Mouse (Mus musculus) midbrain, embryonic 13.5 days (tissue): ENCODE data around the gene Gm2956. TPM values are rescaled to one million over a fixed set of nuclear protein-coding genes. Genes with fewer than 3 reads are reported as not detected.
A peak's percentile ranks its signal among the peaks of the same experiment; 100 is the strongest.
"Not testable (repeated sequence)": the region's sequence is repeated elsewhere in the genome, so short reads cannot be mapped to it uniquely, and the experiment has no call there.

Source experiments
- ATAC-seq: fragments of 200-750 bp; cut with Nextera tagmentation; 2 replicates; pipeline ENCODE4 v1.8.0; 2017; ENCODE audit warnings: mild to moderate bottlenecking, moderate TSS enrichment, moderate library complexity
- H3K27ac ChIP-seq: fragments of 300-500 bp; sonication (generic); 2 replicates; pipeline ENCODE4 v1.5.1; 2015; ENCODE audit warnings: inconsistent platforms, mild to moderate bottlenecking, moderate library complexity
- H3K27me3 ChIP-seq: fragments of 300-500 bp; sonication (generic); 2 replicates; pipeline ENCODE4 v1.6.1; 2015; ENCODE audit warnings: mild to moderate bottlenecking, inconsistent platforms
- H3K36me3 ChIP-seq: fragments of 300-500 bp; sonication (generic); 2 replicates; pipeline ENCODE4 v1.6.1; 2015; ENCODE audit warnings: mild to moderate bottlenecking, inconsistent platforms
- H3K4me1 ChIP-seq: fragments of 300-500 bp; sonication (generic); replicated peaks from 2 replicates; pipeline ENCODE4 v1.6.1; 2015; ENCODE audit warnings: inconsistent platforms
- H3K4me2 ChIP-seq: fragments of 300-500 bp; sonication (generic); replicated peaks from 2 replicates; pipeline ENCODE4 v1.6.1; 2015; ENCODE audit warnings: moderate library complexity, mild to moderate bottlenecking, inconsistent platforms
- H3K4me3 ChIP-seq: fragments of 300-500 bp; sonication (generic); replicated peaks from 2 replicates; pipeline ENCODE4 v1.5.1; 2015; ENCODE audit warnings: mild to moderate bottlenecking, inconsistent platforms
- H3K9ac ChIP-seq: fragments of 300-500 bp; sonication (generic); replicated peaks from 2 replicates; pipeline ENCODE4 v1.6.1; 2015; ENCODE audit warnings: mild to moderate bottlenecking, inconsistent platforms
- H3K9me3 ChIP-seq: fragments of 300-500 bp; sonication (generic); 2 replicates; pipeline ENCODE4 v1.6.1; 2016; ENCODE audit warnings: mild to moderate bottlenecking, inconsistent platforms
- WGBS: fragments of 180-500 bp; shearing (Covaris S2); methylation state at CpG from one replicate; pipeline ENCODE4 v1.1.7; 2015; 5-methylcytosine and 5-hydroxymethylcytosine counted together
- polyA plus RNA-seq: library from polyadenylated mRNA; unstranded; fragments of >200 nt; fragmentation: Nextera tagmentation; extraction: Ambion mirVana; gene quantifications from 2 replicates; pipeline ENCODE4 v1.2.1, GENCODE M21; 2015

Gene Gm2956
- not detected in 2 replicates for polyA plus RNA-seq

DNA sequence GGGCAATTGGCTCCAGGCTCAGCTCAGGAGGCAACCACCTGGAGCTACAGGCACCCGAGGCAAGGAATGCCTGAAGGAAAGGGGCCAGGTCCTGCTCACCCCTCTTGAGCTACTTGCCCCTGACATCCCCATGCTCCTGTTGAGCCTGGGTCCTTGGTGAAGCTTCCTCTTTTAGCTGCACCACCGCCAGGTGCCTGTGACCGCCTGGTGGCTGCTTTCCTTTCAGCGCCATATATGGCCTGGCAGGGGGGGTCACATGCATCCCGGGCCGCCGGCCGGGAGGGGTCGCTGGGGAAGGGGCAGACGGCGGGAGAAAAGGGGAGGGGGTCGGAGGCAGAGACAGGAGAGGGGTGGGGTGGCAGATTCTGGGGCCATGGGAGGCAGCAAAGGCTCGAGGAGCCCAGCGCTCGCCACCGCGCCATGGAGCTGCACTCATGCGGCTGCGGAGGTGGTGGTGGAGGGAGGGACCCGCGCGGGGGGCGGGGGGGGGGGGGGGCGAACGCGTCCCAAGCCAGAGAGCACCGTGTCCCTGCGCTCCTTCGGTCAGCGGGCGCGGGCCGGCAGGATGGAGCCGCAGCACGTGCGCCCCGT is at the start of gene Gm2956:
Gm2956 (plus strand) TSS at position 541 of the 591 bp plus-strand sequence.
- H3K27ac ChIP-seq, H3K36me3 ChIP-seq, ATAC-seq, H3K27me3 ChIP-seq, H3K4me1 ChIP-seq, H3K9me3 ChIP-seq: not testable (repeated sequence)
- Histone ChIP-seq H3K4me3 (peak within 1 kb of the TSS; percentile 41), H3K9ac (peak within 1 kb of the TSS; percentile 59), H3K4me2 (peak within 1 kb of the TSS; percentile 56)
- 0% methylated on average over 2 of the region's 37 CpGs for WGBS

DNA sequence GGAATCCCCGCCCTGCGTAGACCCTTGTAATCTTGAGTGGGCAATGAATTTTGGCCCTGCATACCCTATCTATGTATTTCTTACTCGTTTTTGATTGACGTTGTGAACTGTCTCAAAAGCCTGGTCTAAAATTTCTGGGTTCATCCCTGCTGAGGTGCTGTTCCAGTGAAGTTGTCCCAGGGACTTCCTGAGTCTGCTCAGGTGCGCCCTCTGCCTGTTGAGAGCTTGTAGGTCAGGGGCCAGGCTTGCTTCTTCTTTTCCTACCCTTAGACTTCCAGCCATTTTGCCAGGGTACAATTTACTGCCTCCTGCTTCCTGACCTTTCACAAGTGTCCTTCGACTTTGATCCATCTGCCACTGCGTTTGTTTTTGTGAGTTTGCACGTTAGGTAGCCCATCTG is 979 bp downstream of the Gm2956 start:
- not testable (repeated sequence) for H3K27ac ChIP-seq, H3K9me3 ChIP-seq, H3K36me3 ChIP-seq, ATAC-seq, H3K4me1 ChIP-seq, H3K4me3 ChIP-seq, H3K27me3 ChIP-seq, H3K9ac ChIP-seq
- peak overlapping the region; percentile 56 for H3K4me2 ChIP-seq
- under 1% methylated on average over 4 of the region's 8 CpGs for WGBS

DNA sequence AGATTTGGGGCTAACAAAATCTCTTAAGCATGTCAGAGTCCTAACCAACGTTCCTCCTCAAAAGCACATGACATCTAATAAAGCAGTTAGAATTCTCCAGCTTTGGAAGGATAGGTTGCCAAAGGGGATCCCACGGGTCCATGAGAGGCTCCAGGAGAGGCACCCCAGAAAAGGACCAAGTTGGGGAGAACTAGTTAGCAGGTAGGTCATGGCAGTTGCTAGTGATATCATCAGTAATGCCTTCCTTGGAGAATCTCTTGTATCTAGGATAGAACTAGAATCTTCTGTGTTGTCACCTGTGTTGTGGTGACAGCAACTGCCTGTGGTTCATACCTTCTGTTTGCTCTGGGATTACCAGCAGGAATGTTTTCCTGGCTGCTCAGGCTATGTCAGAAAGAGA is 62.4 kb downstream of the Gm2956 start, which contains the start of gene Gm10413:
Gm10413 (plus strand) TSS at position 301 of the 400 bp plus-strand sequence.
- not testable (repeated sequence) for H3K27ac ChIP-seq, H3K4me2 ChIP-seq, H3K9ac ChIP-seq, H3K4me1 ChIP-seq, H3K9me3 ChIP-seq, H3K4me3 ChIP-seq, H3K36me3 ChIP-seq, H3K27me3 ChIP-seq, ATAC-seq
- WGBS: no CpG with 5 or more reads among the region's 2 CpGs

Other genes starting within 250 kb of the Gm2956 start
- gene Gm10340, start 198.6 kb upstream of the Gm2956 start, polyA plus RNA-seq: not detected in 2 replicates
- gene Gm5795, start 144.4 kb upstream of the Gm2956 start, polyA plus RNA-seq: 0.32 TPM in 1 of 2 replicates, not detected in the other
- gene D830030K20Rik, start 124.1 kb upstream of the Gm2956 start, polyA plus RNA-seq: 22.5 and 24.1 TPM in 2 replicates
- gene Gm10413, start 62.5 kb downstream of the Gm2956 start, polyA plus RNA-seq: not detected in 2 replicates
- gene Gm10409, start 80.0 kb downstream of the Gm2956 start, polyA plus RNA-seq: 9.0 and 12.1 TPM in 2 replicates
- 5.6 and 5.7 TPM in 2 replicates for gene Gm3005, start 95.5 kb downstream of the Gm2956 start, polyA plus RNA-seq
- not detected in 2 replicates for gene Gm10408, start 116.8 kb downstream of the Gm2956 start, polyA plus RNA-seq